Mouse (Mus musculus) testis, postnatal 10 days (tissue): ENCODE data around the gene Ntng1.
"Not testable (repeated sequence)": the region's sequence is repeated elsewhere in the genome, so short reads cannot be mapped to it uniquely, and the experiment has no call there.

Experiments
- DNase-seq: peaks from one replicate; pipeline ENCODE4 v3.0.0; 2021; ENCODE audit warnings: low spot score

Gene Ntng1

DNA sequence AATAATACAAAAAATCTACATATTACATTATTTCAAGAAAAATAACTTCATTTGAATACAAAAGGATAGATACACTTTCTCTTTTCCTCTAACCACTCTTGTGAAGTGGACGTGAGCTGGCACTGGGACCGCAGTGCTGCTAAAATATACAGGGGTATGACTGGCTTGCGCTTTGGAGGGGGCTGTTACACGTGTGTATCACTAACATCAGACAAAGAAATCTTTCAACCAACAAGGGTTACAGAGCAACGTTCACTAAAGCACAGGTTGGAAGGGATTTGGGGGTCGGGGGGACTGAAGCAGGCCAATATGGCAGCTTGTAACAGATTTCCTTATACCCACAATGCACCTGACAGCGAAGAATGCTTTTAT, 361.9 kb downstream of the Ntng1 start:
- DNase-seq = no peak

DNA sequence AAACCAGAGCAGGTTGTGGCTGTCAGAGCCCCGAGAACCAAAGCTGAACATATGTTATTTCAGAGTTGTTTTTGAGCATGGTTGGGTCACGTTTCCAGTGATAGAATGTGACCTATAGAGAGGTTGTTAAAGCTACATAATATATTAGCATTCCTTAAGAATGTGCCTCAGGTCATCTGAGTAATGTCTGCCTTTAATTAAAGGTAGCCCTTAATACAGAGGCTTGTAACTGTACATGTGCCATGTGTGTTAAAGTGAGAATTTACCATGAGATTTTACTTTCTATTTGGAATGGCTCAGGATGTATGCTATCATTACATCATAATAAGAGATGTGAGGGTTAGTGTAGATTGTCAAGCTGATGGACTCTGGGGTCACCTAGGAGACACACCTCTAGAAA, 368.6 kb downstream of the Ntng1 start:
- DNase-seq = no peak

DNA sequence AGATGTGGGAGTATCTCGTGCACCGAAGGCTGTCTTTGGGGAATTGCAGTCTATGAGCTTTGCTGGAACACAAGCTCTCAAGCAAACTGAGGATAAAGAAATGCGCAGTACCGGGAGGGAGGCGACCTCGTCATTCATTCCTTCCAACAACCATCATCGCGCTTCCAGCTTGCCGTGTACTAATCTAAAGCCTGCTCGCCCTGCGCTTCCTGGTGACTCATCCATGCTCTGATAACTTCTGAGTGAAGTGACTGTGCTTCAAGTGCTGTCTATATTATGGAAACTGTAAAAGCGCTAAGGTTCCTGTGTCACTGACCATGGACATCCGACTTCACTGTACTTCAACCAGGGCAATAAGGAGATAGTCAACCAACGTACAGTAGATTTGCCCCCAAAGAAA, 371.7 kb downstream of the Ntng1 start:
- no peak for DNase-seq

DNA sequence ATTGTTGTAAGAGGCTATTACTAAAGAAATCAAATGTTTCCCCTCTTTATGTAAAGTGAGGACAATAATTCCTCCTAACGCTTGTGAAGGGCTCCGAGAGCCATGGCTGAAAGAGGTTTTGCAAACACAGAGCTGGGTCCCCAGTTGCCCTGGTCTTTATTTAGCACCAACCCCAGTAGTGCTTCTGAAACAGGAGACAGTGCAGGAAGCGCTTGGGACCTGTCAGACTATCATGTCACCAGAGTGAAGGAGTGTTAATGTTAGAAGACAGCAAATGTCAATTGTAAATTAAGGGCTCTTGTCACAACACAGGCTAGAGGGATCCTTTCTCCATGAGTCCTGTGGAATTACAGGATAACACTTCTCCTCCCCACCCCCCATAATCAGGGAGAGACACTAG, 376.9 kb downstream of the Ntng1 start:
- DNase-seq = no peak

DNA sequence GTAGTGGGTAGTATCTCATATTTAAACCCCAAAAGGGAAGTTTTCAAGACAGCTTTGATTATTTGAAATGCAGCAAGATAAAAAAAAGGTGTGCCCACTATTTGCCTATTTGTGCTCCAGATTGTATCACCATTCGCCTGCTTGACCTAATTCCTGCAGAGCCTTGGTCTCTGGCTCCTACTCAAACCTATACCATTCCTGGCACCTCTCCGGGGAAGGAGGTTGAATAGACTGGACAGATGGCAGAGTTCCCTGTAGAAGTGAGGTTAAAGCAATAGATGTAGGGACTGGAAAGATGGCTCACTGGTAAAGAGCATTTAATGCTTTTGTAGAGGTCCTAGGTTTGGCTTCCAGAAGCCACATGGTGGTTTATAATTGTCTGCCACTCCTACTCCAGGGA, 378.2 kb downstream of the Ntng1 start:
- DNase-seq = no peak

DNA sequence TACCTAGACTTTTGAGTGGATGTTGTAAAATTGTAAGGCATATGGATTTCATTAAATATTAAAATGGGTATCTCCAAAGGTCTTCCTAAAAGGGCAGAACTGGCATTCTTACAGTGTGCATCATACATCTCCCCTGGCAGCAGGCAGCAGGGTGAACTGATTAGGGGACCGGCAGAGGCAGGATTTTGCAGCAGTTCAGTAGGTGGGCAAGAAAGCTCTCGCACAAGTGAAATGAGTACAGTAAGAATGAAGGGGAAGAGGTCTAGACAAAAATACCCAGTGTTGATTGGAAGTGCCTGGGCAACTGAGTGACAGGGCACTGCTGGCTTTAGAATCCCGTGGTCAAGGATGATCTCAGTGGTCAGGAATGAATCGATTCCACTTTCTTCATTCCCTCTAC, 378.7 kb downstream of the Ntng1 start:
- DNase-seq = no peak

DNA sequence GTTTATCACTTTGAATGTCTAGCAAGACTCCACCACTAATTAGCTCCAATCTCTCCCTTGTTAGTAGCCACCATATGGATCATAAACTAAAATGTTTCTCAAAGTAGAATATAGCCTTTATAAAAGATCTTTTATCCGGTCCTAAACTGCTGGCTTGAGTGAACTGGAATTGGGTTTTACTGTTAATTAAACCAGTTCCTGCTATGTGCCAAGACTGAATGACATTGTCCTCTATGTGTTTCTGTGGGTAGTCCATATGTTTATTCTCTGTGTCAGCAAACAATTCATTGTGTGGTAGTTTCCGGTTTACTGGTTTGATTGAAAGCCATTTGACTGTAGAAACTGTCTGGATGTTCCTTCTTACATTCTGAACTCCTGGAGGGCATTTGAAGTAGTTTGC, 387.4 kb downstream of the Ntng1 start:
- no peak for DNase-seq

DNA sequence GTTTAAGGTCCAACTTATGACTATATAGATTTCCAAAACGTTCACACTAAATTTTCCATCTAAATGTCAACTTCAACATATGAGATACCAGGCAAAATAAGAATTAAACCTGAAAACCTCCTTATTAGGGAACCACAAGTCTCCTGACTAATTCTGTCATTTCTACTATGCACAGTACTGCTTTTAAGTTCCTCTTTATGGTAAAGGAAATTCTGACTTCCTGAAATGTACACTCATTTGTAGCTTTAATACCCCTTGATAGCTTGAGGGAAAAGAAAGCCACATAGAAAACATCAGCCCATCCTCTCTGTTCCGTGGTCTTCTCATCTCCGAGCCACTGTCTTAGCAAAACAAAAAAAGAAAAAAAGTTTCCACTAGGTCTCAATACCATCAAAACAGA, 396.2 kb downstream of the Ntng1 start:
- DNase-seq = not testable (repeated sequence)

DNA sequence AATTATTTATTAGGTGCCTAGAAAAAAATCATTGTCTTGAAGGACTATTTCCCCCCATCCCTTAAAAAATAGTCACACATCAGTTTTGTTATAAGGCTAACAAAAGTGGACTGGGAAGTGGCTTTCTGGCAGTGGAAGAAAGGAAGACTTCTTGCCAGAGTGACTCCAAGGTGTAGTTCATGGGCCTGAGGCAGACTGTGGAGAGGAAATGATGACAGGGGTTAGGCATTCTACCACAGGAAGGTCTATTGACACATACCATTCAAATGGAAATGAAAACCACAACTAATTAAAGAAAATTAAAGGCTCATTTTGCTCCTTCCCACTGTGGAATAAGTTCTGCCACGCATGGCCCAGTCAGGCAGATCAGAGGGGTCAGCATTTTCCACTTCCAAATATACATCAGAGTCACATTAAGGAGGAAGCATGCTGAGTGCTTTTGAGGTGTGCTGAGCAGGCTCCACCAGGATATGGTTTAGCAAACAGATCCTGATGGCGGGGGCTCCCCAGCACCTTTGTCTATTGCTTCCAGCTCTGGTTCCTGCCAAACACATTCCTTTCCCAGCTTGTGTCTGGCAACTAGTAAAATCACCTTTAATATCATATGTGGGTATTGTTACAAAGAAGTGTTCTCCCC, 403.2 kb downstream of the Ntng1 start:
- no peak for DNase-seq

DNA sequence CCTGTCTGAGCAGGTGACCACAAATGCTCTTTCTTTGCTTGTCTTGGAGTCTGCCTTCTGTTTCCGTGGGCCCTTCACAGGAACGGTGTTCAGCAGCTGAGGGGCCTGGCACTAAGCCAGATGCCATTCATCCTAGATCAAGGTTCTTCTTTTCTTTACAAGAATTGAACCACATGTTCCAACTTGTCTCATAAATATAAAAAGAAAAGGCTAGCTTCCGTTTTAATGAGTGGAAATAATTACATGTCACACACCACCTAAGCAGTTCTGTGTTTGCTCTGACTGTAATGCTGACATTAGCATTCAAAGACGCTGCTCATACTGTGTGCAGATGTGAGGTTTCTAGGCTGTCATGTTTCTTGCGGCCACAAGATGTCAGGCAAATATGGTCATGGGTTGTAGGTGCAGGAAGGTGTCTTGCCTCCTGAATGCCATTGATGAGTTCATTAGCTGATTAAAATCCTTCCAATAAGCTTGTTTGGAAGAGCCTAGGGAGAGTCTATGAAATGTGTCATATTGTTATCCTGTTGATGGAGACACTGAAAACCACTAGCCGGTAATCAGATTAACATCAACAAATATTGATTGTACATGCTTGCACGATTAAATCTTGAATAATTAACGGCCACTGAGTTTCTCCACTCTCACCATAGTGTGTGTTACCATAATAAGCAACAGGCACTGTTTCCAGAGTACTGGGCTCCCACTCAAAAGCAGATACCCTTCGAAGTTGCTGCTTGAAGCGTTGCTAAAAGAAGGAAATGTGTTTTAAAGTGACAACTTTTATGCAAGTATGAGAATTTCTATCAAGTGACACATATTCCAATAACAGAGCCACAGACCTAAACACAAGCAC, 411.3 kb downstream of the Ntng1 start:
- DNase-seq = no peak

DNA sequence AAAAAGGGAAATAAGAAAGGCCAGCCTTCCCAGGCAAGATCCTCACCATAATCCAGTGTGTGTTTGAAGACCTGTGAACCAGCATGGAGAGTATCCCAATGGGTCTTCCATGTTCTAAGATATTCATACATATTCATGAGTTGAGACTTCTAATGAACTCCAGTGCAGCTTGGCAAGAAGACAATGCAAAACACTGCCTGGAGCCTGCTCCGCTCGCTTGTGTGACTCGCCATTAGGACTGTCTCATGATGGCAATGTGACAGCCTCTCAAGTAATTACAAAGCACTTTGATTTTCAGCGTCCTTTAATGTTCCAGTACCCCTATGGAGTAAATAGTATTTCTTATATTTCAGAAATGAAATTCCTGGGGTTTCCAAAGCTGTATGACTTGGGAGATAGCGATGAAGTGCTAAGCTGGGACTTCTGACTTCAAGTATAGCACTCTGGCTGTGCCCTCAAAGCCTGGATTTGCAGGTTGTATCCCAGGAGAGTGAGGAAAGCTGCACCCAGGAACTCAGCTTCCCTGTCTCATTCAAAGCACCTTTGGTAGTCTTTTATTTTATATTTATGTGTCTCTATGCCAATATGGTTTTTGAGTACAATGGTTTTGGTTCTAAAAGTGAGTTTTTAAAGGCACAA, 412.1 kb downstream of the Ntng1 start:
- DNase-seq = no peak
